Mouse (Mus musculus) ES-E14 (cell line): Measurements from ENCODE around the gene Aplp1. TPM values are rescaled to one million over a fixed set of nuclear protein-coding genes. Genes with fewer than 3 reads are reported as not detected.

ENCODE experiments used
- DNase-seq: peaks from one replicate; pipeline ENCODE4 v3.0.0-alpha.2; 2013; ENCODE audit warnings: low read depth, low spot score
- H3K27ac ChIP-seq: 2 replicates; pipeline ENCODE4 v1.5.1; 2012; ENCODE audit warnings: low read depth, mild to moderate bottlenecking, low read length, moderate library complexity, mixed read lengths; ENCODE audit not compliant: poor library complexity, insufficient read depth, severe bottlenecking
- H3K36me3 ChIP-seq: 2 replicates; pipeline ENCODE4 v1.6.1; 2012; ENCODE audit warnings: mild to moderate bottlenecking, low read length, moderate library complexity, mixed read lengths; ENCODE audit not compliant: control insufficient read depth, poor library complexity, insufficient read depth, severe bottlenecking
- H3K4me1 ChIP-seq, 2 experiments: fragments of 150-350 bp in 1 of 2; sonication (generic) in 1 of 2; 2 replicates each; pipeline ENCODE4 v1.6.1; 2012; ENCODE audit warnings: low read length in 2 of 2, mild to moderate bottlenecking in 1 of 2, mixed read lengths in 1 of 2; ENCODE audit not compliant: control insufficient read depth in 2 of 2, insufficient read depth in 2 of 2, poor library complexity in 1 of 2
- H3K4me3 ChIP-seq, 2 experiments: fragments of 150-350 bp in 1 of 2; sonication (generic) in 1 of 2; 2 replicates each; pipeline ENCODE4 v1.5.1; 2012; ENCODE audit warnings: low read length in 2 of 2, low read depth in 1 of 2, mild to moderate bottlenecking in 1 of 2, mixed read lengths in 1 of 2; ENCODE audit not compliant: insufficient read depth in 1 of 2, poor library complexity in 1 of 2, severe bottlenecking in 1 of 2
- H3K9ac ChIP-seq: 2 replicates; pipeline ENCODE4 v1.6.1; 2012; ENCODE audit warnings: low read depth, mild to moderate bottlenecking, low read length, mixed read lengths; ENCODE audit not compliant: poor library complexity, insufficient read depth, severe bottlenecking
- H3K9me3 ChIP-seq: fragments of 150-350 bp; sonication (generic); 2 replicates; pipeline ENCODE4 v1.6.1; 2012; ENCODE audit warnings: low read depth, mild to moderate bottlenecking, low read length; ENCODE audit not compliant: control insufficient read depth, insufficient read depth
- CHD2 ChIP-seq: IDR thresholded peaks from 2 replicates; pipeline ENCODE4 v1.6.1; 2014; ENCODE audit warnings: mild to moderate bottlenecking, low read depth, low read length, inconsistent platforms
- HCFC1 ChIP-seq: IDR thresholded peaks from 2 replicates; pipeline ENCODE4 v1.6.1; 2012; ENCODE audit warnings: low read length, inconsistent platforms, borderline replicate concordance; ENCODE audit not compliant: insufficient read depth
- MAFK ChIP-seq: IDR thresholded peaks from 2 replicates; pipeline ENCODE4 v1.6.1; 2014; ENCODE audit warnings: mild to moderate bottlenecking, low read depth, low read length, inconsistent platforms; ENCODE audit not compliant: insufficient read depth
- ZC3H11A ChIP-seq: IDR thresholded peaks from 2 replicates; pipeline ENCODE4 v1.6.1; 2012; ENCODE audit warnings: low read depth, mild to moderate bottlenecking, inconsistent platforms, low read length, borderline replicate concordance
- ZNF384 ChIP-seq: IDR thresholded peaks from 2 replicates; pipeline ENCODE4 v1.6.1; 2012; ENCODE audit warnings: low read depth, low read length, inconsistent platforms
- in situ Hi-C, 2 experiments: fragments of 600-800 bp; cut with MboI; formaldehyde crosslinking; loops; one replicate each; pipeline ENCODE4 v1.15.1; 2025; ENCODE audit warnings: low sequenced_read_pairs in 2 of 2, inconsistent platforms in 1 of 2; ENCODE audit not compliant: unreplicated experiment in 2 of 2
- total RNA-seq: library from RNA; depleted of rRNA; stranded (reverse); fragments of 300-350 nt; gene quantifications from 2 replicates; pipeline ENCODE4 v1.2.3, GENCODE M21; 2012

Aplp1 gene
- total RNA-seq, 1 experiment, result 36.9 TPM

DNA sequence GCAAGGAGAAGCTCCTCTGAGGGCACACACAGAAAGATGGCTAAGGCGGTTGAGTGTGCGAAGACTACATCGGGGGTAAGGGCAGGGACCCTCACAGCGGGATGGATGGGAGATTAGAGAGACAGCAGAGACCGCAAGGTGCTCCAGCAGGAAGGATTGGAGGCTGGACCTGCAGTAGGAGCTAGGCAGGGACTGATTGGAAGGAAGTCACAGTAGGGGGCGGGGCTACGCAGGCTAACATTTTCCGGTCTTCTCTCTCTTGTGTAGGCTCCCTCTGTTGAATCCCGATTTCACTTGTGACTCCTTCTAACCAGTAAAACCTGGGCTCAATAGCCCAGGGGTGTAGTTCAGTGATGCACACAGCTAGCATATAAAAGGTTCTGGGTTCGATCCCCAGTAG, 8.5 kb downstream of the Aplp1 start:
- peaks cover 17% of the 10 kb centered on the region for H3K36me3 ChIP-seq

DNA sequence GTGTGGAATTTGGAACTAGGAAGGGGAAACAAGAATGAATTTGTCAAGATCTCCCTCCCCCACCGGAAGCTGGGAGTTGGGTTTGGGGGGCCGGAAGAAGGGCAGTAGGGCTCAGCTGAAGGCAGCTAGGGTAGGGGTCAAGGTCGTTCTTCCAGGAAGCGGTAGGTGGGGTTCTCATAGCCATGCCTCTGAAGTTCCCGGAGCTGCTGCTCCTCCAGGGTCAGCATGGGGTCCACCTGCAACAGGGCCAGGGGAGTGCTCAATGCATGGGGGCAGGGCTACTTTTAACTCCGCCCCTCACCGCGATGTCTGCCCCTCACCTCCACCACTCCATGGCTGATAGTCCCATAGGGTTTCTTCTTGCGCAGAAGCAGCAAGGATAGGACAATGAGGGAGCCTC, 10.2 kb downstream of the Aplp1 start:
- peaks cover 1 to 10% of the 10 kb centered on the region in 2 experiments; a peak in 3 of 4 replicates for H3K4me1 ChIP-seq
- TF ChIP-seq ZC3H11A (no peak), CHD2 (no peak), HCFC1 (no peak), MAFK (no peak), ZNF384 (no peak)
- H3K36me3 ChIP-seq, result peaks cover 10% of the 10 kb centered on the region
- in situ Hi-C loops, result no loop called here
- H3K9ac ChIP-seq, result no peak overlapping the region; the same call in 1 of the 2 replicates
- no peaks in the 10 kb centered on the region for H3K9me3 ChIP-seq
- peak overlapping the region; percentile 75 to 87; a peak in 3 of 4 replicates for H3K4me3 ChIP-seq
- H3K27ac ChIP-seq, result peak overlapping the region; percentile 84; the same call in 1 of the 2 replicates
- no peak for DNase-seq

More for the DNA sequence above, 8.5 kb downstream of the Aplp1 start:
- Histone ChIP-seq H3K4me3 (peak overlapping the region; percentile 75 to 87), H3K9me3 (no peaks in the 10 kb centered on the region), H3K27ac (peak overlapping the region; percentile 76), H3K9ac (peak overlapping the region; percentile 82), H3K4me1 (peaks cover 1 to 13% of the 10 kb centered on the region in 2 experiments; a peak in 3 of 4 replicates)
- peak; percentile 92 for DNase-seq
- TF ChIP-seq ZC3H11A (no peak), MAFK (no peak), HCFC1 (no peak), CHD2 (no peak), ZNF384 (no peak)
- in situ Hi-C loops, result no loop called here

DNA sequence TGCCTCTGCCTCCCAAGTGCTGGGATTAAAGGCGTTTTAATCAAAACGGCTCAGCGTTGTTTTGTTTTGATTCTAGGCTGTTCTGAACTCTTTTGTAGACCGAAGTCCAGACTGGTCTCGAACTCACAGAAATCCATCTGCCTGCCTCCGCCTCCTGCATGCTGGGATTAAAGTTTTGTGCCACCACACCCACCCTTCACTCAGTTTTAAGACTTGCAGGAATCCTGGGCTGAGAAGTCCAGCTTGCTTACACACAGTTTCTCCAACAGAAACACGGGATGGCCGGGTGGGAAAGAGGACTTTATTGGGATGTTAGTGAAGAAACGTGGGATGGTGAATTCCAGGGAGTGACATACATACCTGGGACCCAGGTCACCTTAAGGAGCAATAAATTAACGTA, 10.6 kb downstream of the Aplp1 start:
- Histone ChIP-seq H3K4me3 (peak overlapping the region in 1 of 2 experiments; percentile 4; a peak in 1 of 4 replicates), H3K27ac (peak overlapping the region; percentile 84), H3K9me3 (no peaks in the 10 kb centered on the region), H3K9ac (peak overlapping the region; percentile 10; the same call in 1 of the 2 replicates), H3K4me1 (peaks cover 1 to 11% of the 10 kb centered on the region in 2 experiments; a peak in 3 of 4 replicates), H3K36me3 (peaks cover 10% of the 10 kb centered on the region)
- DNase-seq, result no peak
- in situ Hi-C loops, result no loop called here
- TF ChIP-seq MAFK (no peak), HCFC1 (no peak), ZNF384 (no peak), CHD2 (no peak), ZC3H11A (no peak)

DNA sequence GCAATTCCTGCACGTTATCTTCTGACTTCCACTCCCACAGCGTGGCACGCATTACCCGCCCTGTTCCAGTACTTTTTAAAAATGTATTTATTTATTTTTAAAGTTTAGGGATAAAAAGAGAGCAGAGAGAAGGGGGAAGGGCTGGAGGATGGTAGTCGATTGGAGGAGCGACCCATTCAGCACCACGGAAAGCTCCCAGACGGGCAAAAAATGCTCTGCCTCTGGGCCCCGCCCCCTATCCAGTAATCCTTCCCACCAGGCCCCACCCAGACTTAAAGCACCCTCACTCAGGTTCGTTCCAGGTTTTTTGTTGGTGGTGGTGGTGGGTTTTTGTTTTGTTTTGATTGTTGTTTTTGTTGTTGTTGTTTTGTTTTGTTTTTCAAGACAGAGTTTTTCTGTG, 11.1 kb downstream of the Aplp1 start:
- Histone ChIP-seq H3K27ac (peak overlapping the region; percentile 84), H3K9me3 (no peaks in the 10 kb centered on the region), H3K36me3 (peaks cover 10% of the 10 kb centered on the region), H3K4me1 (peaks cover 1 to 11% of the 10 kb centered on the region in 2 experiments; a peak in 3 of 4 replicates), H3K4me3 (no peak overlapping the region), H3K9ac (no peak overlapping the region)
- no peak for TF ChIP-seq ZC3H11A
- TF ChIP-seq HCFC1, result no peak
- TF ChIP-seq CHD2, result no peak
- TF ChIP-seq ZNF384, result peak; percentile 90
- TF ChIP-seq MAFK, result 0 out of 2 replicates have a peak, but pooled peaks have one; percentile 16
- peak; percentile 75 for DNase-seq
- in situ Hi-C loops, result no loop called here
